In the genomic region with DNA sequence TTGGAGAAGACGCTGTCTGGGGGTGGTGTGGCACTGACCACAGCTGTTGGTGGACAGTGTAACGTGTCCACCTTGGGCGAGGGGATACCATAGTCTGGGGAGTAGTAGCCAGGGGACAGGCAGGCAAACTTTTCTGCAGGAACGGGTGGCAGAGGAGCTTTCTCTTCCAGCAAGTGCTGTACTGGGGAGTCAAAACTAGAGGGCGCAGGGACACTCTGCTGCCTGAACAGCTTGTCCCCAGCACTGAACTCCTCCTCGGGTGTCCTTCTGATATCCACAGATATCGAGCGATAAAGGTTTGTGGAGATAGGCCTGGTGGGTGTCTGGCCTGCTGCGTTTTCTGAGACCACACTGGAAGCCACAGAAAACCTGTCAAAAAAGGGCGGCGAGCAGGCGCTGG, we compare ENCODE assay signal across 16 mouse cellular contexts. TPM values are rescaled to one million over a fixed set of nuclear protein-coding genes. Genes with fewer than 3 reads are reported as not detected.
DNase-seq lines count a peak whose midpoint lies in the region; TF ChIP-seq lines count a peak whose summit lies in the region.
"Had no signal": no experiment of that assay in that cellular context is flagged by ENCODE, and none has a peak within 500 bp of the region (broad histone marks: within the 10 kb centered on the region; RNA-seq: fewer than 3 reads in every experiment).

No protein-coding gene starts in this region.

- no peak overlapping the region for H3K4me3 ChIP-seq in cerebellum, adult 2 months (replicated peaks; ENCODE audit: insufficient read depth, low read depth, low read length)
- no peak overlapping the region for H3K4me3 ChIP-seq in layer of hippocampus, adult 2 months
- H3K4me3 ChIP-seq in cortical plate, adult 2 months (ENCODE audit: insufficient read depth, low read length), result no peak overlapping the region
- H3K4me3 ChIP-seq: midbrain, embryonic 10.5 days had no signal

- peak; percentile 25; the same call in 1 of the 2 replicates for TF ChIP-seq CTCF in cerebellum, adult 2 months (IDR thresholded peaks at IDR 0.05; ENCODE audit: borderline replicate concordance, insufficient read depth, low read depth, low read length)
- TF ChIP-seq CTCF in layer of hippocampus, adult 2 months (conservative IDR thresholded peaks at IDR 0.05), result peak; percentile 63
- TF ChIP-seq CTCF in cortical plate, adult 2 months (IDR thresholded peaks at IDR 0.05; ENCODE audit: extremely low read depth, insufficient read depth, low read length), result 0 out of 2 replicates have a peak, but pooled peaks have one; percentile 7

- TF ChIP-seq POLR2A in cerebellum, adult 2 months (IDR thresholded peaks at IDR 0.05; ENCODE audit: borderline replicate concordance, insufficient read depth, low read length), result no peak
- TF ChIP-seq POLR2A in cortical plate, adult 2 months (IDR thresholded peaks at IDR 0.05; ENCODE audit: extremely low read depth, insufficient read depth, low read length), result no peak

- no peak overlapping the region for H3K27ac ChIP-seq in cerebellum, adult 2 months (ENCODE audit: insufficient read depth, low read length)
- H3K27ac ChIP-seq in layer of hippocampus, adult 2 months, result no peak overlapping the region
- H3K27ac ChIP-seq in cortical plate, adult 2 months (ENCODE audit: insufficient read depth, low read length), result no peak overlapping the region
- H3K27ac ChIP-seq: midbrain, embryonic 10.5 days had no signal

- 74% methylated on average over 12 of the region's 12 CpGs for WGBS in cerebellum, adult 2 months

- no peaks in the 10 kb centered on the region for H3K27me3 ChIP-seq in cerebellum, adult 2 months (ENCODE audit: control insufficient read depth, insufficient read depth, low read length)

- H3K4me1 ChIP-seq in cerebellum, adult 2 months (ENCODE audit: control insufficient read depth, insufficient read depth, low read length), result peaks cover 19% of the 10 kb centered on the region
- no peaks in the 10 kb centered on the region for H3K4me1 ChIP-seq in cortical plate, adult 2 months (ENCODE audit: control insufficient read depth, insufficient read depth, low read length)
- H3K4me1 ChIP-seq: midbrain, embryonic 10.5 days had no signal

- no peak for DNase-seq in cerebellum, adult 2 months
- no peak for DNase-seq in cerebellum, postnatal 4 days (ENCODE audit: low spot score in 2 of 2)
- DNase-seq in layer of hippocampus, adult 2 months (ENCODE audit: low spot score in 2 of 2), result no peak
- no peak for DNase-seq in layer of hippocampus, postnatal 36 days
- peak; percentile 16 for DNase-seq in 3T3-L1 (ENCODE audit: low read depth, low spot score)
- DNase-seq in urinary bladder, adult 2 months (ENCODE audit: low spot score), result no peak
- DNase-seq in right cerebral cortex, adult 2 months (ENCODE audit: low spot score in 2 of 2), result no peak
- DNase-seq: adrenal gland, adult 2 months; cerebellum, adult 9-11 months; gastrocnemius, postnatal 10 days; lung, postnatal 10 days; retina, postnatal 1 day had no signal

RNA-seq across cellular contexts. Expression of a gene that starts 43.7 kb away (rescaled TPM):
- 26.5 and 34.3 TPM in 2 replicates for polyA plus RNA-seq in cerebellum, adult 2 months (2012; rRNA removed)
- total RNA-seq in layer of hippocampus, adult 2 months (2021), result under 1 TPM; 0.93 to 1.00 TPM
- total RNA-seq in layer of hippocampus, postnatal 36 days (2021), result 1 to 10 TPM in 1 of 2 experiments, under 1 TPM in 1; 0.88 to 1.2 TPM
- 1.1 and 1.2 TPM in 2 replicates for polyA plus RNA-seq in cortical plate, adult 2 months (2012; rRNA removed)
- 0.06 and 0.09 TPM in 2 replicates for polyA plus RNA-seq in urinary bladder, adult 2 months (2012; rRNA removed)
- total RNA-seq: heart, postnatal 25 days; neutrophil, adult 5-6 weeks had no signal

Comparison
In these comparisons a context has a peak if more than half of its experiments do, and no peak if none do; other contexts are left out.
1. CTCF ChIP-seq: peak in every context shown above with its lines; median percentile 63 in layer of hippocampus, adult 2 months; 25 in cerebellum, adult 2 months; 7 in cortical plate, adult 2 months.
2. RNA of a gene that starts 43.7 kb away (polyA plus RNA-seq): 26.5 to 34.3 TPM in cerebellum, adult 2 months; 1.1 to 1.2 TPM in cortical plate, adult 2 months and 0.06 to 0.09 TPM in urinary bladder, adult 2 months; every median in the first group is over 10 times any median in the second.